Mouse (Mus musculus) brain, embryonic 14.5 days (tissue): ENCODE results near the gene Hhat. TPM values are rescaled to one million over a fixed set of nuclear protein-coding genes. Genes with fewer than 3 reads are reported as not detected.

Experiments used
- DNase-seq: peaks from one replicate; pipeline ENCODE4 v3.0.0-alpha.2; 2011; ENCODE audit warnings: low read depth
- CTCF ChIP-seq: fragments of 200-500 bp; IDR thresholded peaks from 2 replicates; pipeline ENCODE4 v1.5.1; 2012; ENCODE audit warnings: inconsistent platforms, mild to moderate bottlenecking, moderate library complexity, borderline replicate concordance; ENCODE audit not compliant: insufficient read depth, insufficient read length; ENCODE audit errors: extremely low read depth
- POLR2A ChIP-seq: fragments of 200-500 bp; IDR thresholded peaks from 2 replicates; pipeline ENCODE4 v1.6.1; 2012; ENCODE audit warnings: mild to moderate bottlenecking, inconsistent platforms, borderline replicate concordance; ENCODE audit not compliant: poor library complexity, insufficient read depth, insufficient read length, severe bottlenecking; ENCODE audit errors: extremely low read depth
- polyA plus RNA-seq: library from polyadenylated mRNA; depleted of rRNA; stranded (reverse); fragments of >200 nt; gene quantifications from 2 replicates; pipeline ENCODE4 v1.2.3, GENCODE M21; 2012

The Hhat gene
- polyA plus RNA-seq, 1 experiment: 3.8 TPM

DNA sequence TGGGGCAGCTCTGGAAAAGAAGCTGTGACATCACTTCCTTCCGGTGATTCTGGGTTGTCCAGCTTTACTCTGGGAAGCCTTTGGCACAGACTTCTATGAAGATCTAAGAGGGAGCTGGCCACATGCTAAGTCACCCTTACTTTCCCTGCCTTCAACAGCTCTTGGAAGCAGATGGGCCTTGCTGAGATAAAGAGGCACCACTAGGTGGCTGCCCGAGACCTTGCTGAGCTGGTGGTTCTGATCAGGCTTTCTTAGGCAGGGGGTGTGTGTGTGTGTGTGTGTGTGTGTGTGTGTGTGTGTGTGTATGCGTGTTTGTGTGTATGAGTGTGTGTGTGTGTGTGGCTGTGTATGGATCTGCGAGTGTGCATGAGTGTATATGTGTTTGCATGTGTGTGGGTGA lies 13.4 kb upstream of the Hhat start:
- peak; percentile 92 for DNase-seq
- no peak for TF ChIP-seq POLR2A
- TF ChIP-seq CTCF: peak; percentile 85

GRCm38 (mm10) chr1:192781256-192781655 lies 10.2 kb upstream of the Hhat start:
- DNase-seq: no peak
- no peak for TF ChIP-seq CTCF
- no peak for TF ChIP-seq POLR2A

DNA sequence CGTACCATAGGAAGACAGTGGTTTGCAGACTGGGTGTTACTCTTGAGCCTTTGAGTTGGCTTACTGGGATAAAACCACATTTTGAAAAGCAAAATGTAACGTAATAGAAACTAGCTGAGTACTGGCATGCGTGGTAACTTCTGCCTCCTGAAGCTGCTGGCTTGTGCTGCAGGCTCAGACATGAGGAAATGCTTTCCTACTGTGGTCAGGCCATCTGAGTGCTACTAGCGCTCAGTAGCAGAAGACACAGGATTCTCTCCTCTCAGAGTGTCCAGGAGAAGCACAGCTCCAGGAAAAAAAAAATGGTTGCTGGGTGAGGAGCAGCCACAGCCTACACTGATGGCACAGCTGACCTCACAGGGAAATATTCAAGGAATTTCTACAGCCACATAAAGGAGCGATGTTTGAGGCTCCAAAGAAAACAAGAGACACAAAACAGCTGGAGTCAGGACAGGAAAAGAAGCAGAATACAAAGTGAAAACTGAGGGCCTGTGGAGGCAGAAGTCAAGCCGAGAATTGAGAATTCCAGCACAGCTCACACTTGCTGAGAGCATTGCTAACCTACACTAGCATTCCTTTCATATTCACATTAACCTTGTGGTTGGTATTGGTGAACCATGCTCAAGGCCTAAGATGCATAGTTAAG lies 8.0 kb upstream of the Hhat start:
- TF ChIP-seq POLR2A: no peak
- no peak for TF ChIP-seq CTCF
- DNase-seq: no peak

DNA sequence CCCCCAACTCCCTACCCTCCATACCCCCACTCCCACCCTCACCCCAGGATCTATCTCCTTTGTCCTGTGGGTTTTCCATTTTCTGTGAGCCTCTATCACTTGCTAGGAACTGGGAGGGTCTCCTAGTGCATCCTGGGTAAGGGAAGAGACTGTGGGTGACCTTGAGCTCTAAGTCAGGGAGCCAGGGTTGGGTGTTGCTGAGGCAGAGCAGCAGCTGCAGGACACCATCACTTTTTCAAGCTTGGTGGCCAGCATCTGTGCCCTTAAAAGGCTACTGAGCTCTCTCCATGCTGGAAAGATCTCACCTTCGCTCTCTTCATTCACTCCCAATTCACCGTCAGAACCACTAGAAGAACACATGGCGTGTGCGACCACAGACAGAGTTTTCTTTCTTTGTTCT lies 7.2 kb upstream of the Hhat start:
- no peak for DNase-seq
- TF ChIP-seq POLR2A (no peak), CTCF (no peak)

- TF ChIP-seq CTCF (no peak), POLR2A (peak; percentile 41; the same call in 1 of the 2 replicates)
- peak; percentile 90 for DNase-seq
Measured at GRCm38 (mm10) chr1:192770130-192770494, 911 bp downstream of the Hhat start.

DNA sequence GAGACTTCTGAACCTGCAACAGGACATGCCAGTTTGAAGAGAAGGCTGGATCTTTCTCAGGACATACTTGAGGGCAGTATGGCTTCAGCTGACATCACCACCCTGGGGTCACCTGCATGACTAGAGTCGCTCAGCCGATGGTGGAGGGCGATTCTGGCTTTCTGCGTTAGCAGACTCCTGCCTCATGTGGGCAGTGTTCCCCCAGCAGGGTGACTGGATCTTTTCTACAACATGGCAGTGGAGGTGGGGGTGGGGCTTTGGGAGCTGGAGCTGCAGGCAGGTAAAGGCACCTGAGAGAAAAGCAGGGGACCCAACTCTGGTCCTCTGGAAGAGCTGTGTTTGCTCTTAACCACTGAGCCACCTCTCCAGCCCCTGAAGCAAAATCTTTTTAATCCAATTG lies 5.5 kb downstream of the Hhat start:
- no peak for DNase-seq
- TF ChIP-seq CTCF (peak; percentile 24; the same call in 1 of the 2 replicates), POLR2A (no peak)

DNA sequence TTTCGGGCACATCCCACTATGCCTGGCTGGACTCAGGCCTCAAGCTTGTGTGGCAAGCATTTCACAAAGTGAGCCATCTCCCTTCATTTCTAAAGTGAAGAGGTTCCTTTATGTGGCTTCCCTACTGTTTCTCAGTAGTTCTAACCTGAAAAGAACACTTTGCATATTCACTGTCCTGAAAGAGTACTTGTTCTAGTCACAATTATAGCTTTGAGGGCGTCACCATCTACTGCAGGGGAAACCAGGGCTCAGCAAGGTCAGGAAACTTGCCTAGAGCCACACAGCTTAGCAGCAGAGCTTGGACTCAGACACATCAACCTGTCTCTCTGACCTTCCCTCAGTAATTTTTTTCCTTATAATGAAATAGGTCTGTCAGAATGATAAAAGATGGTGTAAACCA lies 6.5 kb downstream of the Hhat start:
- TF ChIP-seq POLR2A: no peak
- TF ChIP-seq CTCF: no peak
- no peak for DNase-seq

GRCm38 (mm10) chr1:192762946-192763933 lies 7.8 kb downstream of the Hhat start:
- TF ChIP-seq CTCF (no peak), POLR2A (no peak)
- peak; percentile 17 for DNase-seq

GRCm38 (mm10) chr1:192756674-192757073 lies 14.3 kb downstream of the Hhat start:
- no peak for TF ChIP-seq POLR2A
- TF ChIP-seq CTCF: no peak
- no peak for DNase-seq

DNA sequence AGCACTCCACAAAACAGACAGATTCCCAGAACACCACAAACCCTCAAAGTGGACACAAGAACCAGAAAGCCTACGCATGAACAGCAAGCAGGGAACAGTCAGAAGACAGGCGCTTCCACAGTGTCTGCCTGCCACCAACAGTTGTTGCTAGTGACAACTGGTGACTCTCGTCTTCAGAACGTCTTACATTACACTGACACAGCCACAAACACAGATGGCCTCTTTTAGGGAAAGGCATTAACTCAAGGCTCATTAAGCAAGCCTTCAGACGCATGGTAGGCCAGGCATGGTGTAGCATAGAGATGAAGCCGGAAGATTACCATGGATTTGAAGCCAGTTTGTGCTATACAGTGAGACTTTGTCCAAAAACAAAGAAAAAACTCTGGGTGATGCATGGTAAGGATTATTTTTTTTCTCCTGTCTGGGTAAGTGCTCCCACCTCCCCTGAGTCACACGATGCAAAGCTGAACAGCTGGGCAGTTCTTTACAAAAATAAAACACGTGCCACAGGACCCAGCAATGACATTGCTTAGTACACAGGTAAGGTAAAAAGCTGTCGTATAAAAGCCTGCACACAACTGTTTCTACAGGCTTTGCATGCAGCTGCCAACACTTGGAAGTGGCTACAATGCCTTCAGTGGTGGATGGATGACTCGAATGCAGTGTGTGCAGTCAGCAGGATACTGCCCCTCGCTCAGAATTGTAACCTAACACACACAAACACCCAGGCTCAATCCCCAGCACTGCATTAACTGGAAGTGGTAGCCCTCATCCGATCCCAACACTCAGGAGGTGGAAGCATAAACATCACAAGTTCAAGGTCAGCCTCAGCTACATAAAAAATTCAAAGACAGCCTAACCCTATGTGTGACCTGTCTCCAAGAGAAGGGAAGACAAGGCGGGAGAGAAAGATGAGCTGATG lies 15.1 kb downstream of the Hhat start:
- DNase-seq: peak; percentile 94
- TF ChIP-seq CTCF: no peak

DNA sequence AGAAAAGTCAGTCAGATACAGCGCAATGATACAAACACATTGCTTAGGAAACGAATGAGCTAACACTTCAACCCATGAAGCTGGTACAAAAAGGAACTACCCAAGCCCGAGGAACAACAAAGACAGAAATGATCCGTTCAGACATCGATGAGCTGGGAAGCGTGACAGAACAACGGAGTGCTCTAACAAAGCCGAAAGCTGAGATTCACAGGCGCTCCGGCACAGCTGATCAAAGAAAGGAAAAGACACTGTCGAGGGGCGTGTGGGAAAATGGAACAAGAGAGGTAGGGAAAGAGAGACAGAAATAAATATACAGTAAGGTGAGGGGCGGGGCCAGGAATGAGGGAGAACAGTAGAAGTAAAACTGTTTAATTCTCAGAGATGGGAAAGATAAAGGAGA lies 15.8 kb downstream of the Hhat start:
- TF ChIP-seq CTCF (no peak), POLR2A (no peak)
- peak; percentile 63 for DNase-seq
